ENCODE assay signal across 9 mouse cellular contexts in genomic region chr11:51059640-51060039, GRCm38 (mm10). TPM values are rescaled to one million over a fixed set of nuclear protein-coding genes. Genes with fewer than 3 reads are reported as not detected.
DNase-seq lines count a peak whose midpoint lies in the region; ATAC-seq and TF ChIP-seq lines count a peak whose summit lies in the region.
"Had no signal": no experiment of that assay in that cellular context is flagged by ENCODE, and none has a peak within 500 bp of the region (broad histone marks: within the 10 kb centered on the region; RNA-seq: fewer than 3 reads in every experiment).

No protein-coding gene starts in this region.

- peak overlapping the region; percentile 75 for H3K4me2 ChIP-seq in kidney, embryonic 16.5 days (replicated peaks; ENCODE audit: low read depth, low read length)
- peak overlapping the region; percentile 55 for H3K4me2 ChIP-seq in embryonic facial prominence, embryonic 12.5 days (replicated peaks)
- peak overlapping the region; percentile 85 for H3K4me2 ChIP-seq in hindbrain, embryonic 16.5 days (ENCODE audit: low read length)
- H3K4me2 ChIP-seq in midbrain, postnatal 0 days (ENCODE audit: low read depth, low read length, poor library complexity, severe bottlenecking) = peak overlapping the region; percentile 77

- H3K9ac ChIP-seq in kidney, embryonic 16.5 days (replicated peaks; ENCODE audit: low read length) = peak overlapping the region; percentile 83
- H3K9ac ChIP-seq in embryonic facial prominence, embryonic 12.5 days = peak overlapping the region; percentile 72
- H3K9ac ChIP-seq in hindbrain, embryonic 16.5 days (ENCODE audit: low read depth, low read length) = peak overlapping the region; percentile 98
- H3K9ac ChIP-seq in midbrain, postnatal 0 days (replicated peaks; ENCODE audit: low read length, poor library complexity, severe bottlenecking) = peak overlapping the region; percentile 75

- H3K27me3 ChIP-seq in kidney, embryonic 16.5 days (ENCODE audit: insufficient read depth, low read length) = no peaks in the 10 kb centered on the region
- H3K27me3 ChIP-seq in embryonic facial prominence, embryonic 12.5 days = no peaks in the 10 kb centered on the region
- H3K27me3 ChIP-seq in hindbrain, embryonic 16.5 days (replicated peaks; ENCODE audit: control insufficient read depth, insufficient read depth, low read length) = no peaks in the 10 kb centered on the region
- no peaks in the 10 kb centered on the region for H3K27me3 ChIP-seq in midbrain, postnatal 0 days (ENCODE audit: insufficient read depth, low read length)

- peaks cover 8% of the 10 kb centered on the region for H3K4me1 ChIP-seq in kidney, embryonic 16.5 days (ENCODE audit: insufficient read depth, low read length)
- peaks cover 8% of the 10 kb centered on the region for H3K4me1 ChIP-seq in embryonic facial prominence, embryonic 12.5 days
- peaks cover 10% of the 10 kb centered on the region for H3K4me1 ChIP-seq in hindbrain, embryonic 16.5 days (ENCODE audit: control insufficient read depth, insufficient read depth, low read depth, low read length)
- 0 out of 2 replicates have a peak, but pooled peaks cover 3% of the 10 kb centered on the region for H3K4me1 ChIP-seq in midbrain, postnatal 0 days (ENCODE audit: insufficient read depth, low read length)

- no peak for DNase-seq in kidney, postnatal 14 days
- no peak for DNase-seq in midbrain, postnatal 0 days (ENCODE audit: low spot score)
- no peak for DNase-seq in cerebellum, adult 9-11 months
- no peak for DNase-seq in gastrocnemius, postnatal 25 days

- peak overlapping the region; percentile 64 for H3K4me3 ChIP-seq in kidney, embryonic 16.5 days (ENCODE audit: low read length)
- H3K4me3 ChIP-seq in embryonic facial prominence, embryonic 12.5 days = peak overlapping the region; percentile 83
- H3K4me3 ChIP-seq in hindbrain, embryonic 16.5 days (ENCODE audit: low read length) = peak overlapping the region; percentile 89
- H3K4me3 ChIP-seq in midbrain, postnatal 0 days (ENCODE audit: low read depth, low read length) = peak overlapping the region; percentile 80

- H3K36me3 ChIP-seq in kidney, embryonic 16.5 days (ENCODE audit: insufficient read depth, low read length) = 0 out of 2 replicates have a peak, but pooled peaks cover 6% of the 10 kb centered on the region
- H3K36me3 ChIP-seq in embryonic facial prominence, embryonic 12.5 days = peaks cover 17% of the 10 kb centered on the region
- peaks cover 18% of the 10 kb centered on the region for H3K36me3 ChIP-seq in hindbrain, embryonic 16.5 days (ENCODE audit: control insufficient read depth, insufficient read depth, low read length)
- H3K36me3 ChIP-seq in midbrain, postnatal 0 days (ENCODE audit: insufficient read depth, low read length) = peaks cover 20% of the 10 kb centered on the region

- H3K27ac ChIP-seq in kidney, embryonic 16.5 days (ENCODE audit: low read length) = no peak overlapping the region; the same call in 1 of the 2 replicates
- H3K27ac ChIP-seq in embryonic facial prominence, embryonic 12.5 days = no peak overlapping the region
- peak overlapping the region; percentile 78 for H3K27ac ChIP-seq in hindbrain, embryonic 16.5 days (ENCODE audit: low read depth, low read length)
- H3K27ac ChIP-seq in midbrain, postnatal 0 days (ENCODE audit: low read depth, low read length) = peak overlapping the region; percentile 70; the same call in 1 of the 2 replicates

- ATAC-seq in kidney, embryonic 16.5 days (ENCODE audit: low FRiP score, low TSS enrichment) = peak; percentile 58
- ATAC-seq in embryonic facial prominence, embryonic 12.5 days (ENCODE audit: insufficient number of reproducible peaks, insufficient read depth, low FRiP score, low TSS enrichment) = no peak
- no peak; the same call in 1 of the 2 replicates for ATAC-seq in hindbrain, embryonic 16.5 days
- 0 out of 2 replicates have a peak, but pooled peaks have one; percentile 33 for ATAC-seq in midbrain, postnatal 0 days (ENCODE audit: low FRiP score)
- no peak for ATAC-seq in megakaryocyte progenitor cell, adult 5-6 weeks (replicated peaks; ENCODE audit: poor library complexity)

- no peak for TF ChIP-seq CTCF in midbrain, postnatal 0 days (IDR thresholded peaks at IDR 0.05)

- 13% methylated on average over 14 of the region's 14 CpGs for WGBS in kidney, embryonic 16.5 days
- 20% methylated on average over 14 of the region's 14 CpGs for WGBS in embryonic facial prominence, embryonic 12.5 days
- WGBS in hindbrain, embryonic 16.5 days = 12% methylated on average over 14 of the region's 14 CpGs
- WGBS in midbrain, postnatal 0 days = 13% methylated on average over 14 of the region's 14 CpGs

- H3K9me3 ChIP-seq in kidney, embryonic 16.5 days (ENCODE audit: low read length) = no peaks in the 10 kb centered on the region
- H3K9me3 ChIP-seq in embryonic facial prominence, embryonic 12.5 days = no peaks in the 10 kb centered on the region
- no peaks in the 10 kb centered on the region for H3K9me3 ChIP-seq in hindbrain, embryonic 16.5 days (ENCODE audit: control insufficient read depth, low read length)
- no peaks in the 10 kb centered on the region for H3K9me3 ChIP-seq in midbrain, postnatal 0 days (ENCODE audit: low read length)

RNA-seq across cellular contexts. Expression of gene Zfp354a, which starts 0.6 kb away (rescaled TPM):
- polyA plus RNA-seq in kidney, embryonic 16.5 days (2015; fragmentation: Nextera tagmentation; extraction: Ambion mirVana) = 13.5 and 14.2 TPM in 2 replicates
- 9.2 and 10.6 TPM in 2 replicates for polyA plus RNA-seq in embryonic facial prominence, embryonic 12.5 days (2016; fragmentation: Nextera tagmentation; extraction: Ambion mirVana)
- polyA plus RNA-seq in hindbrain, embryonic 16.5 days (2015; fragmentation: Nextera tagmentation; extraction: Ambion mirVana) = 13.2 TPM in 2 replicates
- 8.3 and 9.3 TPM in 2 replicates for total RNA-seq in midbrain, postnatal 0 days (2014; rRNA removed)
- polyA plus RNA-seq in midbrain, postnatal 0 days (2015; fragmentation: Nextera tagmentation; extraction: Ambion mirVana) = 9.9 and 12.5 TPM in 2 replicates
- not detected in 2 replicates for total RNA-seq in megakaryocyte progenitor cell, adult 5-6 weeks (2015)
- not detected in 2 replicates for total RNA-seq in megakaryocyte progenitor cell, adult 5-6 weeks (2017)
- 1 to 10 TPM; 3.4 to 4.0 TPM for total RNA-seq in gastrocnemius, postnatal 25 days (2021)

RNA-seq across cellular contexts. Expression of gene Olfr1375, which starts 11.7 kb away (rescaled TPM):
- polyA plus RNA-seq in kidney, embryonic 16.5 days (2015; fragmentation: Nextera tagmentation; extraction: Ambion mirVana) = not detected in 2 replicates
- not detected in 2 replicates for polyA plus RNA-seq in embryonic facial prominence, embryonic 12.5 days (2016; fragmentation: Nextera tagmentation; extraction: Ambion mirVana)
- not detected in 2 replicates for polyA plus RNA-seq in hindbrain, embryonic 16.5 days (2015; fragmentation: Nextera tagmentation; extraction: Ambion mirVana)
- not detected in 2 replicates for total RNA-seq in midbrain, postnatal 0 days (2014; rRNA removed)
- polyA plus RNA-seq in midbrain, postnatal 0 days (2015; fragmentation: Nextera tagmentation; extraction: Ambion mirVana) = not detected in 2 replicates
- total RNA-seq in megakaryocyte progenitor cell, adult 5-6 weeks (2015) = not detected in 2 replicates
- total RNA-seq in megakaryocyte progenitor cell, adult 5-6 weeks (2017) = not detected in 2 replicates
- not detected for total RNA-seq in gastrocnemius, postnatal 25 days (2021)
- total RNA-seq: layer of hippocampus, adult 18-20 months had no signal

RNA-seq across cellular contexts. Expression of gene Olfr54, which starts 45.6 kb away (rescaled TPM):
- not detected in 2 replicates for polyA plus RNA-seq in kidney, embryonic 16.5 days (2015; fragmentation: Nextera tagmentation; extraction: Ambion mirVana)
- polyA plus RNA-seq in embryonic facial prominence, embryonic 12.5 days (2016; fragmentation: Nextera tagmentation; extraction: Ambion mirVana) = not detected in 2 replicates
- polyA plus RNA-seq in hindbrain, embryonic 16.5 days (2015; fragmentation: Nextera tagmentation; extraction: Ambion mirVana) = not detected in 2 replicates
- not detected in 2 replicates for total RNA-seq in midbrain, postnatal 0 days (2014; rRNA removed)
- polyA plus RNA-seq in midbrain, postnatal 0 days (2015; fragmentation: Nextera tagmentation; extraction: Ambion mirVana) = not detected in 2 replicates
- total RNA-seq in megakaryocyte progenitor cell, adult 5-6 weeks (2015) = not detected in 2 replicates
- total RNA-seq in megakaryocyte progenitor cell, adult 5-6 weeks (2017) = not detected in 2 replicates
- total RNA-seq in gastrocnemius, postnatal 25 days (2021) = not detected
- total RNA-seq: layer of hippocampus, adult 18-20 months had no signal

RNA-seq across cellular contexts. Expression of gene Olfr51, which starts 56.2 kb away (rescaled TPM):
- polyA plus RNA-seq in kidney, embryonic 16.5 days (2015; fragmentation: Nextera tagmentation; extraction: Ambion mirVana) = not detected in 2 replicates
- polyA plus RNA-seq in embryonic facial prominence, embryonic 12.5 days (2016; fragmentation: Nextera tagmentation; extraction: Ambion mirVana) = not detected in 2 replicates
- polyA plus RNA-seq in hindbrain, embryonic 16.5 days (2015; fragmentation: Nextera tagmentation; extraction: Ambion mirVana) = not detected in 2 replicates
- total RNA-seq in midbrain, postnatal 0 days (2014; rRNA removed) = not detected in 2 replicates
- not detected in 2 replicates for polyA plus RNA-seq in midbrain, postnatal 0 days (2015; fragmentation: Nextera tagmentation; extraction: Ambion mirVana)
- not detected in 2 replicates for total RNA-seq in megakaryocyte progenitor cell, adult 5-6 weeks (2015)
- total RNA-seq in megakaryocyte progenitor cell, adult 5-6 weeks (2017) = not detected in 2 replicates
- total RNA-seq in gastrocnemius, postnatal 25 days (2021) = not detected
- total RNA-seq: layer of hippocampus, adult 18-20 months had no signal

Comparison
In these comparisons a context has a peak if more than half of its experiments do, and no peak if none do; other contexts are left out.
1. ATAC-seq: peak in kidney, embryonic 16.5 days (single experiment) and midbrain, postnatal 0 days (single experiment); none in embryonic facial prominence, embryonic 12.5 days (single experiment), hindbrain, embryonic 16.5 days (single experiment) and megakaryocyte progenitor cell, adult 5-6 weeks (single experiment).
2. H3K27ac ChIP-seq: peak in hindbrain, embryonic 16.5 days (single experiment) and midbrain, postnatal 0 days (single experiment); none in kidney, embryonic 16.5 days (single experiment) and embryonic facial prominence, embryonic 12.5 days (single experiment).
3. Peak in every context shown above with its lines, with median percentiles within 50 percentile points of each other: H3K4me2 ChIP-seq, H3K4me3 ChIP-seq and H3K9ac ChIP-seq.